Mouse (Mus musculus): ENCODE data around the gene Tut1. TPM values are rescaled to one million over a fixed set of nuclear protein-coding genes. Genes with fewer than 3 reads are reported as not detected.

Tut1 gene
- total and polyA plus RNA-seq, 2 experiments from 2014 or later, result 15.1 to 19.0 TPM

GRCm38 (mm10) chr19:8920073-8920736, 33.4 kb upstream of the Tut1 start, which contains the start of gene B3gat3:
TSS of gene B3gat3 (plus strand) at chr19:8920374.
- Histone ChIP-seq H3K9ac (replicated peaks; ENCODE audit: low read length, poor library complexity, severe bottlenecking) (peak within 1 kb of the TSS; percentile 84), H3K4me1 (ENCODE audit: insufficient read depth, low read length) (peaks cover 5% of the 10 kb centered on the region; the same call in 1 of the 2 replicates), H3K4me3 (ENCODE audit: low read depth, low read length) (peak within 1 kb of the TSS; percentile 85), H3K27me3 (ENCODE audit: insufficient read depth, low read length) (no peaks in the 10 kb centered on the region), H3K36me3 (ENCODE audit: insufficient read depth, low read length) (peaks cover 13% of the 10 kb centered on the region), H3K4me2 (ENCODE audit: low read depth, low read length, poor library complexity, severe bottlenecking) (peak within 1 kb of the TSS; percentile 86), H3K9me3 (ENCODE audit: low read length) (no peaks in the 10 kb centered on the region), H3K27ac (ENCODE audit: low read depth, low read length) (peak within 1 kb of the TSS; percentile 78)
- TF ChIP-seq CTCF (IDR thresholded peaks at IDR 0.05), result no peak
- WGBS, result 3% methylated on average over 36 of the region's 50 CpGs
- peak; percentile 96 for DNase-seq (ENCODE audit: low spot score)
- ATAC-seq (ENCODE audit: low FRiP score), result peak; percentile 96

GRCm38 (mm10) chr19:8920836-8921291, 32.8 kb upstream of the Tut1 start:
- ATAC-seq (ENCODE audit: low FRiP score) (peak; percentile 53), DNase-seq (ENCODE audit: low spot score) (peak; percentile 56)
- H3K27me3 ChIP-seq (ENCODE audit: insufficient read depth, low read length), result no peaks in the 10 kb centered on the region
- peak overlapping the region; percentile 78 for H3K27ac ChIP-seq (ENCODE audit: low read depth, low read length)
- H3K4me1 ChIP-seq (ENCODE audit: insufficient read depth, low read length), result peaks cover 5% of the 10 kb centered on the region; the same call in 1 of the 2 replicates
- peak overlapping the region; percentile 84 for H3K9ac ChIP-seq (replicated peaks; ENCODE audit: low read length, poor library complexity, severe bottlenecking)
- under 1% methylated on average over 6 of the region's 6 CpGs for WGBS
- peak overlapping the region; percentile 86 for H3K4me2 ChIP-seq (ENCODE audit: low read depth, low read length, poor library complexity, severe bottlenecking)
- H3K36me3 ChIP-seq (ENCODE audit: insufficient read depth, low read length), result peaks cover 12% of the 10 kb centered on the region
- H3K4me3 ChIP-seq (ENCODE audit: low read depth, low read length), result peak overlapping the region; percentile 85
- no peaks in the 10 kb centered on the region for H3K9me3 ChIP-seq (ENCODE audit: low read length)
- no peak for TF ChIP-seq CTCF (IDR thresholded peaks at IDR 0.05)

DNA sequence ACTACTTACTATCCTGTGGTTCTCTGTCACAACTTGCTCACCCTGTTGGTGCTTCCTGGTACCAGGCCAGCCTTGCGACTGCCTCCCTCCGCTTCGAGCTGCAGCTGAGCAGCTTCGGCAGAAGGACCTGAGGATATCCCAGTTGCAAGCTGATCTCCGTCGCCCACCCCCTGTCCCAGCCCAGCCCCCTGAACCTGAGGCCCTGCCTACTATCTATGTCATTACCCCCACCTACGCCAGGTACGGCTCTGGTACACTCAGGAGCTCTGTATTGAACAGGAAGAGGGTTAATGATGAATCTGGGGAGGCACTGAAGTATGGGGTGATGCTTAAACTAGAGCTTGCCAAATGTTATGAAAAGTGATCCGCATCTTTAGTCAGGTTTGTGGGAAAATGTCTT, 31.9 kb upstream of the Tut1 start:
- TF ChIP-seq CTCF (IDR thresholded peaks at IDR 0.05), result no peak
- Histone ChIP-seq H3K4me1 (ENCODE audit: insufficient read depth, low read length) (peaks cover 5% of the 10 kb centered on the region; the same call in 1 of the 2 replicates), H3K27me3 (ENCODE audit: insufficient read depth, low read length) (no peaks in the 10 kb centered on the region), H3K9me3 (ENCODE audit: low read length) (no peaks in the 10 kb centered on the region), H3K27ac (ENCODE audit: low read depth, low read length) (no peak overlapping the region), H3K4me2 (ENCODE audit: low read depth, low read length, poor library complexity, severe bottlenecking) (peak overlapping the region; percentile 86; the same call in 1 of the 2 replicates), H3K4me3 (ENCODE audit: low read depth, low read length) (no peak overlapping the region), H3K9ac (replicated peaks; ENCODE audit: low read length, poor library complexity, severe bottlenecking) (no peak overlapping the region), H3K36me3 (ENCODE audit: insufficient read depth, low read length) (peaks cover 14% of the 10 kb centered on the region)
- no peak for ATAC-seq (ENCODE audit: low FRiP score)
- WGBS, result 83% methylated on average over 9 of the region's 9 CpGs
- no peak for DNase-seq (ENCODE audit: low spot score)

- ATAC-seq (ENCODE audit: low FRiP score) (no peak), DNase-seq (ENCODE audit: low spot score) (no peak)
- Histone ChIP-seq H3K36me3 (ENCODE audit: insufficient read depth, low read length) (peaks cover 21% of the 10 kb centered on the region), H3K9ac (replicated peaks; ENCODE audit: low read length, poor library complexity, severe bottlenecking) (no peak overlapping the region), H3K4me1 (ENCODE audit: insufficient read depth, low read length) (no peaks in the 10 kb centered on the region), H3K27ac (ENCODE audit: low read depth, low read length) (no peak overlapping the region), H3K9me3 (ENCODE audit: low read length) (no peaks in the 10 kb centered on the region), H3K27me3 (ENCODE audit: insufficient read depth, low read length) (no peaks in the 10 kb centered on the region), H3K4me2 (ENCODE audit: low read depth, low read length, poor library complexity, severe bottlenecking) (no peak overlapping the region), H3K4me3 (ENCODE audit: low read depth, low read length) (no peak overlapping the region)
- TF ChIP-seq CTCF (IDR thresholded peaks at IDR 0.05), result no peak
- 96% methylated on average over 2 of the region's 2 CpGs for WGBS
Measured at GRCm38 (mm10) chr19:8926766-8927165, 26.9 kb upstream of the Tut1 start.

DNA sequence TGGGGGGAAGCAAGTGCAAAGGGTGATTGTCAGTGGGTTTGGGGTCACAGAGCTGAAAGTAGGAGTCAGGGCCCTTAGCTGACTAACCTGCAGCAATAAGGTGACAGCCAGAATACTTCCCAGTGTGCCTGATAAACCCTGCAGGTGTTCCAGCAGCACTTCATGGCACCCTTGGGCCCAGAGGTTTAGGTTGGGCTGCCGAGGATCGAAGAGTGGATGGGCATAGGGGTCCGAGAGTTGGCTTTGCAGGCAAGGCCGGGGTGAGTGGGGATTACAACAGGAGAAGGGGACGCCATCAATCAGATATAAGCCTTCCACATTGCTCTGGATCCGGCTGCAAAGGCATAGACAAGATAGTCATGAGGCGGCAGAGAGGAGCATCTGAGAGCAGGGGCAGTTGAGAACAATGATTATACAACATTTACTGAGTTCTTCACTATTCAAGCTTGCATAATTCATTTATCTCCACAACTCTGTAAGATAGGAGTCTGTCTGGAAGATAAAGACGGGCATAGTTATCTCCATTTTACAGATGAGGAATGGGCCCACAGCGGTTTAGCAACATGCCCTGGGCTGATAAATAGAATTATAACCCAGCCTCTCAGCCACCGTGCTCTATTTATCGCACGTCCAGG, 25.6 kb upstream of the Tut1 start:
- H3K27me3 ChIP-seq (ENCODE audit: insufficient read depth, low read length), result no peaks in the 10 kb centered on the region
- no peak overlapping the region for H3K4me3 ChIP-seq (ENCODE audit: low read depth, low read length)
- peaks cover 21% of the 10 kb centered on the region for H3K36me3 ChIP-seq (ENCODE audit: insufficient read depth, low read length)
- whole genome bisulfite sequencing, result 85% methylated on average over 12 of the region's 12 CpGs
- DNase-seq (ENCODE audit: low spot score) (no peak), ATAC-seq (ENCODE audit: low FRiP score) (no peak)
- no peak overlapping the region for H3K27ac ChIP-seq (ENCODE audit: low read depth, low read length)
- no peak overlapping the region for H3K4me2 ChIP-seq (ENCODE audit: low read depth, low read length, poor library complexity, severe bottlenecking)
- no peak overlapping the region for H3K9ac ChIP-seq (replicated peaks; ENCODE audit: low read length, poor library complexity, severe bottlenecking)
- H3K4me1 ChIP-seq (ENCODE audit: insufficient read depth, low read length), result no peaks in the 10 kb centered on the region
- no peaks in the 10 kb centered on the region for H3K9me3 ChIP-seq (ENCODE audit: low read length)
- TF ChIP-seq CTCF (IDR thresholded peaks at IDR 0.05), result no peak

- 18% methylated on average over 16 of the region's 16 CpGs for WGBS
- TF ChIP-seq CTCF (IDR thresholded peaks at IDR 0.05), result no peak
- ATAC-seq (ENCODE audit: low FRiP score), result peak; percentile 47
- H3K27ac ChIP-seq (ENCODE audit: low read depth, low read length), result no peak overlapping the region
- no peak for DNase-seq (ENCODE audit: low spot score)
- H3K4me1 ChIP-seq (ENCODE audit: insufficient read depth, low read length), result no peaks in the 10 kb centered on the region
- peaks cover 21% of the 10 kb centered on the region for H3K36me3 ChIP-seq (ENCODE audit: insufficient read depth, low read length)
- H3K4me3 ChIP-seq (ENCODE audit: low read depth, low read length), result peak overlapping the region; percentile 47; the same call in 1 of the 2 replicates
- peak overlapping the region; percentile 53 for H3K9ac ChIP-seq (replicated peaks; ENCODE audit: low read length, poor library complexity, severe bottlenecking)
- H3K27me3 ChIP-seq (ENCODE audit: insufficient read depth, low read length), result no peaks in the 10 kb centered on the region
- H3K9me3 ChIP-seq (ENCODE audit: low read length), result no peaks in the 10 kb centered on the region
- H3K4me2 ChIP-seq (ENCODE audit: low read depth, low read length, poor library complexity, severe bottlenecking), result peak overlapping the region; percentile 61
Measured at GRCm38 (mm10) chr19:8928689-8929223, 24.9 kb upstream of the Tut1 start.
